Mouse (Mus musculus): ENCODE measurements at regions not wholly inside any gene's neighbourhood (a gene's known extent, or its start where the extent isn't known, plus 50 kb on each side); places are given as distances from the start of the nearest gene placed in this dataset.

GRCm38 (mm10) chr7:89041287-89041686 is 362.7 kb downstream of the Tmem135 start:
- TF ChIP-seq POLR2A (IDR thresholded peaks at IDR 0.05; ENCODE audit: borderline replicate concordance, extremely low read depth, low read depth, low read length), result no peak
- TF ChIP-seq CTCF (IDR thresholded peaks at IDR 0.05; ENCODE audit: insufficient read depth, low read length), result no peak
- 87% methylated on average over 5 of the region's 5 CpGs for WGBS
- H3K4me3 ChIP-seq (replicated peaks; ENCODE audit: extremely low read depth, low read depth, low read length), result no peak overlapping the region
- DNase-seq, result no peak
- H3K4me1 ChIP-seq (ENCODE audit: control insufficient read depth, insufficient read depth, low read length), result no peaks in the 10 kb centered on the region

- Histone ChIP-seq H3K4me1 (ENCODE audit: control insufficient read depth, insufficient read depth, low read length) (no peaks in the 10 kb centered on the region), H3K4me3 (replicated peaks; ENCODE audit: extremely low read depth, low read depth, low read length) (no peak overlapping the region)
- TF ChIP-seq POLR2A (IDR thresholded peaks at IDR 0.05; ENCODE audit: borderline replicate concordance, extremely low read depth, low read depth, low read length), result no peak
- no peak for TF ChIP-seq CTCF (IDR thresholded peaks at IDR 0.05; ENCODE audit: insufficient read depth, low read length)
- no peak for DNase-seq
- 47% methylated on average over 6 of the region's 6 CpGs for WGBS
These were observed 363.9 kb downstream of the Tmem135 start for GRCm38 (mm10) chr7:89040139-89040538.

GRCm38 (mm10) chr7:89035138-89035996 is 368.7 kb downstream of the Tmem135 start:
- DNase-seq, result no peak
- Histone ChIP-seq H3K4me3 (replicated peaks; ENCODE audit: extremely low read depth, low read depth, low read length) (no peak overlapping the region), H3K4me1 (ENCODE audit: control insufficient read depth, insufficient read depth, low read length) (no peaks in the 10 kb centered on the region)
- 78% methylated on average over 2 of the region's 2 CpGs for WGBS
- TF ChIP-seq CTCF (IDR thresholded peaks at IDR 0.05; ENCODE audit: insufficient read depth, low read length), result no peak

- H3K4me3 ChIP-seq (replicated peaks; ENCODE audit: extremely low read depth, low read depth, low read length), result no peak overlapping the region
- no peaks in the 10 kb centered on the region for H3K4me1 ChIP-seq (ENCODE audit: control insufficient read depth, insufficient read depth, low read length)
- WGBS, result 89% methylated on average over 3 of the region's 3 CpGs
- TF ChIP-seq CTCF (IDR thresholded peaks at IDR 0.05; ENCODE audit: insufficient read depth, low read length) (no peak), POLR2A (IDR thresholded peaks at IDR 0.05; ENCODE audit: borderline replicate concordance, extremely low read depth, low read depth, low read length) (no peak)
- no peak for DNase-seq
These were observed 380.6 kb downstream of the Tmem135 start for GRCm38 (mm10) chr7:89023230-89024030.

- TF ChIP-seq CTCF (IDR thresholded peaks at IDR 0.05; ENCODE audit: insufficient read depth, low read length) (no peak), POLR2A (IDR thresholded peaks at IDR 0.05; ENCODE audit: borderline replicate concordance, extremely low read depth, low read depth, low read length) (no peak)
- H3K4me3 ChIP-seq (replicated peaks; ENCODE audit: extremely low read depth, low read depth, low read length), result no peak overlapping the region
- no peak for DNase-seq
- 85% methylated on average over 4 of the region's 4 CpGs for WGBS
- no peaks in the 10 kb centered on the region for H3K4me1 ChIP-seq (ENCODE audit: control insufficient read depth, insufficient read depth, low read length)
These were observed 405.1 kb downstream of the Tmem135 start for GRCm38 (mm10) chr7:88998815-88999392.

GRCm38 (mm10) chr7:88997815-88998477 is 406.1 kb downstream of the Tmem135 start:
- TF ChIP-seq CTCF (IDR thresholded peaks at IDR 0.05; ENCODE audit: insufficient read depth, low read length) (no peak), POLR2A (IDR thresholded peaks at IDR 0.05; ENCODE audit: borderline replicate concordance, extremely low read depth, low read depth, low read length) (no peak)
- Histone ChIP-seq H3K4me3 (replicated peaks; ENCODE audit: extremely low read depth, low read depth, low read length) (no peak overlapping the region), H3K4me1 (ENCODE audit: control insufficient read depth, insufficient read depth, low read length) (no peaks in the 10 kb centered on the region)
- no peak for DNase-seq
- WGBS, result 71% methylated on average over 3 of the region's 3 CpGs

- H3K4me3 ChIP-seq (replicated peaks; ENCODE audit: extremely low read depth, low read depth, low read length), result no peak overlapping the region
- no peak for TF ChIP-seq CTCF (IDR thresholded peaks at IDR 0.05; ENCODE audit: insufficient read depth, low read length)
- no peak for TF ChIP-seq POLR2A (IDR thresholded peaks at IDR 0.05; ENCODE audit: borderline replicate concordance, extremely low read depth, low read depth, low read length)
- no peaks in the 10 kb centered on the region for H3K4me1 ChIP-seq (ENCODE audit: control insufficient read depth, insufficient read depth, low read length)
- DNase-seq, result no peak
- 74% methylated on average over 4 of the region's 4 CpGs for WGBS
These were observed 429.6 kb downstream of the Tmem135 start for GRCm38 (mm10) chr7:88974436-88974835.

GRCm38 (mm10) chr7:88960841-88961240 is 443.2 kb downstream of the Tmem135 start:
- no peak for DNase-seq
- no peak overlapping the region for H3K4me3 ChIP-seq (replicated peaks; ENCODE audit: extremely low read depth, low read depth, low read length)
- TF ChIP-seq POLR2A (IDR thresholded peaks at IDR 0.05; ENCODE audit: borderline replicate concordance, extremely low read depth, low read depth, low read length), result no peak
- TF ChIP-seq CTCF (IDR thresholded peaks at IDR 0.05; ENCODE audit: insufficient read depth, low read length), result no peak
- H3K4me1 ChIP-seq (ENCODE audit: control insufficient read depth, insufficient read depth, low read length), result no peaks in the 10 kb centered on the region

- Histone ChIP-seq H3K4me3 (replicated peaks; ENCODE audit: extremely low read depth, low read depth, low read length) (no peak overlapping the region), H3K4me1 (ENCODE audit: control insufficient read depth, insufficient read depth, low read length) (no peaks in the 10 kb centered on the region; the same call in 1 of the 2 replicates)
- no peak for DNase-seq
- no peak for TF ChIP-seq CTCF (IDR thresholded peaks at IDR 0.05; ENCODE audit: insufficient read depth, low read length)
- TF ChIP-seq POLR2A (IDR thresholded peaks at IDR 0.05; ENCODE audit: borderline replicate concordance, extremely low read depth, low read depth, low read length), result no peak
- WGBS, result 72% methylated on average over 4 of the region's 4 CpGs
These were observed 443.8 kb downstream of the Tmem135 start for GRCm38 (mm10) chr7:88960190-88960589.
